Mouse (Mus musculus): ENCODE results near the gene Enho. TPM values are rescaled to one million over a fixed set of nuclear protein-coding genes. Genes with fewer than 3 reads are reported as not detected.
"Not testable (repeated sequence)": the region's sequence is repeated elsewhere in the genome, so short reads cannot be mapped to it uniquely, and the experiment has no call there.

Gene Enho
- 10 to 100 TPM; 60.2 to 64.3 TPM for total RNA-seq (2021)

GRCm38 (mm10) chr4:41639913-41640507 lies at the start of gene Enho:
Enho (minus strand) TSS chr4:41640324.
- peak; percentile 93 to 94 for DNase-seq

- DNase-seq, result not testable (repeated sequence)
Measured at GRCm38 (mm10) chr4:41688562-41688961, 48.4 kb upstream of the Enho start.

- DNase-seq, result not testable (repeated sequence)
Measured at GRCm38 (mm10) chr4:41685882-41686492, 45.9 kb upstream of the Enho start.

- DNase-seq, result not testable (repeated sequence)
Measured at GRCm38 (mm10) chr4:41684931-41685453, 44.9 kb upstream of the Enho start.

GRCm38 (mm10) chr4:41684131-41684930 lies 44.2 kb upstream of the Enho start:
- DNase-seq, result not testable (repeated sequence)

GRCm38 (mm10) chr4:41683303-41683702 lies 43.2 kb upstream of the Enho start:
- not testable (repeated sequence) for DNase-seq

GRCm38 (mm10) chr4:41682789-41683188 lies 42.7 kb upstream of the Enho start:
- DNase-seq, result no peak

- DNase-seq, result no peak
Measured at GRCm38 (mm10) chr4:41681947-41682346, 41.8 kb upstream of the Enho start.

GRCm38 (mm10) chr4:41681176-41681575 lies 41.1 kb upstream of the Enho start:
- DNase-seq, result no peak

- DNase-seq, result no peak
Measured at GRCm38 (mm10) chr4:41679291-41679690, 39.2 kb upstream of the Enho start.

- DNase-seq, result no peak
Measured at GRCm38 (mm10) chr4:41678863-41679262, 38.7 kb upstream of the Enho start.

- DNase-seq, result no peak
Measured at GRCm38 (mm10) chr4:41677006-41677629, 37.0 kb upstream of the Enho start.

- no peak for DNase-seq
Measured at GRCm38 (mm10) chr4:41676248-41677005, 36.3 kb upstream of the Enho start.

GRCm38 (mm10) chr4:41673186-41673585 lies 33.1 kb upstream of the Enho start:
- no peak for DNase-seq

- no peak for DNase-seq
Measured at GRCm38 (mm10) chr4:41672522-41672963, 32.4 kb upstream of the Enho start.

GRCm38 (mm10) chr4:41671963-41672480 lies 31.9 kb upstream of the Enho start:
- DNase-seq, result no peak

- DNase-seq, result no peak
Measured at GRCm38 (mm10) chr4:41671500-41671899, 31.4 kb upstream of the Enho start.

- no peak for DNase-seq
Measured at GRCm38 (mm10) chr4:41670836-41671235, 30.7 kb upstream of the Enho start.

GRCm38 (mm10) chr4:41666646-41667045 lies 26.5 kb upstream of the Enho start:
- no peak for DNase-seq

GRCm38 (mm10) chr4:41665009-41665675 lies 25.0 kb upstream of the Enho start:
- DNase-seq, result no peak

GRCm38 (mm10) chr4:41664533-41664932 lies 24.4 kb upstream of the Enho start:
- DNase-seq, result no peak

All from layer of hippocampus, postnatal 36 days (tissue).